Mouse (Mus musculus) heart, embryonic 11.5 days (tissue): ENCODE data around the gene Ccdc154. TPM values are rescaled to one million over a fixed set of nuclear protein-coding genes. Genes with fewer than 3 reads are reported as not detected.

ENCODE experiments used
- ATAC-seq: fragments of 200-750 bp; cut with Nextera tagmentation; replicated peaks from 2 replicates; pipeline ENCODE4 v1.8.0; 2017; ENCODE audit warnings: moderate library complexity; ENCODE audit not compliant: insufficient number of reproducible peaks, low FRiP score, low TSS enrichment
- H3K27ac ChIP-seq: fragments of 300-500 bp; sonication (generic); 2 replicates; pipeline ENCODE4 v1.5.1; 2014; ENCODE audit warnings: mild to moderate bottlenecking, low read depth, low read length
- H3K27me3 ChIP-seq: fragments of 300-500 bp; sonication (generic); 2 replicates; pipeline ENCODE4 v1.6.1; 2014; ENCODE audit warnings: mild to moderate bottlenecking, low read length, mixed read lengths; ENCODE audit not compliant: control insufficient read depth, insufficient read depth
- H3K36me3 ChIP-seq: fragments of 300-500 bp; sonication (generic); 2 replicates; pipeline ENCODE4 v1.6.1; 2014; ENCODE audit warnings: mild to moderate bottlenecking, low read length, moderate library complexity, mixed read lengths; ENCODE audit not compliant: control insufficient read depth, insufficient read depth
- H3K4me1 ChIP-seq: fragments of 300-500 bp; sonication (generic); 2 replicates; pipeline ENCODE4 v1.6.1; 2014; ENCODE audit warnings: low read length; ENCODE audit not compliant: control insufficient read depth, insufficient read depth
- H3K4me2 ChIP-seq: fragments of 300-500 bp; sonication (generic); 2 replicates; pipeline ENCODE4 v1.6.1; 2014; ENCODE audit warnings: mild to moderate bottlenecking, moderate library complexity
- H3K4me3 ChIP-seq: fragments of 300-500 bp; sonication (generic); 2 replicates; pipeline ENCODE4 v1.5.1; 2014; ENCODE audit warnings: low read depth, low read length
- H3K9ac ChIP-seq: fragments of 300-500 bp; sonication (generic); 2 replicates; pipeline ENCODE4 v1.6.1; 2014; ENCODE audit warnings: mild to moderate bottlenecking, low read depth, low read length, moderate library complexity
- H3K9me3 ChIP-seq: fragments of 300-500 bp; sonication (generic); replicated peaks from 2 replicates; pipeline ENCODE4 v1.6.1; 2016; ENCODE audit warnings: low read length; ENCODE audit not compliant: control insufficient read depth
- WGBS: fragments of 180-500 bp; shearing (Covaris S2); extraction: QIAGEN DNeasy Blood & Tissue Kit; methylation state at CpG from one replicate; pipeline ENCODE4 v1.1.7; 2014; ENCODE audit not compliant: insufficient replicate concordance; 5-methylcytosine and 5-hydroxymethylcytosine counted together
- polyA plus RNA-seq: library from polyadenylated mRNA; unstranded; fragments of >200 nt; fragmentation: Nextera tagmentation; extraction: Ambion mirVana; gene quantifications from 2 replicates; pipeline ENCODE4 v1.2.1, GENCODE M21; 2014

Gene Ccdc154
- polyA plus RNA-seq, 1 experiment from 2014 or later = not detected

- H3K4me3 ChIP-seq = no peak overlapping the region
- 67% methylated on average over 1 of the region's 1 CpGs for whole genome bisulfite sequencing
These were observed 58.5 kb downstream of the Ccdc154 start for GRCm38 (mm10) chr17:25220746-25221145.

More at GRCm38 (mm10) chr17:25220746-25221145, 58.5 kb downstream of the Ccdc154 start:
- Histone ChIP-seq H3K4me1 (peaks cover 3% of the 10 kb centered on the region), H3K36me3 (peaks cover 2% of the 10 kb centered on the region; the same call in 1 of the 2 replicates), H3K9me3 (no peaks in the 10 kb centered on the region), H3K27ac (no peak overlapping the region), H3K4me2 (no peak overlapping the region; the same call in 1 of the 2 replicates), H3K9ac (no peak overlapping the region), H3K27me3 (no peaks in the 10 kb centered on the region)
- no peak for ATAC-seq

Other genes with a start within 250 kb of the Ccdc154 start
- 33.0 and 34.2 TPM in 2 replicates for gene Mapk8ip3, start 225.5 kb upstream of the Ccdc154 start, polyA plus RNA-seq
- gene Jpt2, start 201.8 kb upstream of the Ccdc154 start, polyA plus RNA-seq = 109 and 148 TPM in 2 replicates
- gene Cramp1l, start 146.7 kb upstream of the Ccdc154 start, polyA plus RNA-seq = 6.8 and 8.9 TPM in 2 replicates
- gene Ift140, start 146.4 kb upstream of the Ccdc154 start, polyA plus RNA-seq = 17.4 and 17.9 TPM in 2 replicates
- 14.4 and 18.5 TPM in 2 replicates for gene Tmem204, start 78.9 kb upstream of the Ccdc154 start, polyA plus RNA-seq
- gene Telo2, start 46.5 kb upstream of the Ccdc154 start, polyA plus RNA-seq = 22.1 and 25.4 TPM in 2 replicates
- gene Ptx4, start 41.7 kb upstream of the Ccdc154 start, polyA plus RNA-seq = 0.10 TPM in 1 of 2 replicates, not detected in the other
- 18.9 and 20.4 TPM in 2 replicates for gene Clcn7, start 29.1 kb upstream of the Ccdc154 start, polyA plus RNA-seq
- gene Gm38655, start 13.0 kb downstream of the Ccdc154 start, polyA plus RNA-seq = 0.17 TPM in 1 of 2 replicates, not detected in the other
- gene BC003965, start 22.1 kb downstream of the Ccdc154 start, polyA plus RNA-seq = 24.6 and 26.7 TPM in 2 replicates
- gene Unkl, start 25.9 kb downstream of the Ccdc154 start, polyA plus RNA-seq = 2.9 and 3.2 TPM in 2 replicates
- gene Gnptg, start 77.7 kb downstream of the Ccdc154 start, polyA plus RNA-seq = 22.6 and 25.5 TPM in 2 replicates
- gene Tsr3, start 77.7 kb downstream of the Ccdc154 start, polyA plus RNA-seq = 32.1 and 33.6 TPM in 2 replicates
- 0.35 and 0.63 TPM in 2 replicates for gene Baiap3, start 93.9 kb downstream of the Ccdc154 start, polyA plus RNA-seq
- gene Ube2i, start 112.2 kb downstream of the Ccdc154 start, polyA plus RNA-seq = 471 and 482 TPM in 2 replicates
- gene Prss34, start 135.9 kb downstream of the Ccdc154 start, polyA plus RNA-seq = not detected in 2 replicates
- not detected in 2 replicates for gene Prss28, start 146.2 kb downstream of the Ccdc154 start, polyA plus RNA-seq
- gene Prss29, start 156.2 kb downstream of the Ccdc154 start, polyA plus RNA-seq = not detected in 2 replicates
- gene Tpsab1, start 183.1 kb downstream of the Ccdc154 start, polyA plus RNA-seq = not detected in 2 replicates
- gene Tpsb2, start 203.8 kb downstream of the Ccdc154 start, polyA plus RNA-seq = not detected in 2 replicates
- gene Tpsg1, start 206.8 kb downstream of the Ccdc154 start, polyA plus RNA-seq = 0.69 and 1.6 TPM in 2 replicates